Mouse (Mus musculus) G1E (cell line): Measurements from ENCODE around the gene Runx2. TPM values are rescaled to one million over a fixed set of nuclear protein-coding genes. Genes with fewer than 3 reads are reported as not detected.

ENCODE experiments used
- ATAC-seq: 2 replicates; pipeline ENCODE4 v1.8.0; 2016; ENCODE audit warnings: mild to moderate bottlenecking; ENCODE audit not compliant: insufficient number of reproducible peaks, poor library complexity, low FRiP score, severe bottlenecking; ENCODE audit errors: extremely low read depth
- DNase-seq: peaks from one replicate; pipeline ENCODE4 v3.0.0; 2012; ENCODE audit warnings: low spot score
- H3K27me3 ChIP-seq: 2 replicates; pipeline ENCODE4 v1.6.1; 2012; ENCODE audit warnings: mild to moderate bottlenecking, low read length, inconsistent platforms; ENCODE audit not compliant: insufficient read depth
- H3K36me3 ChIP-seq: replicated peaks from 2 replicates; pipeline ENCODE3; 2012; ENCODE audit warnings: mild to moderate bottlenecking, inconsistent platforms
- H3K4me1 ChIP-seq: 2 replicates; pipeline ENCODE4 v1.6.1; 2012; ENCODE audit warnings: low read depth, low read length, inconsistent platforms, mixed read lengths; ENCODE audit not compliant: insufficient read depth
- H3K4me3 ChIP-seq: 2 replicates; pipeline ENCODE4 v1.5.1; 2012; ENCODE audit warnings: low read depth, mild to moderate bottlenecking, inconsistent platforms, low read length, moderate library complexity, mixed read lengths
- H3K9me3 ChIP-seq: replicated peaks from 2 replicates; pipeline ENCODE4 v1.6.1; 2012; ENCODE audit warnings: inconsistent platforms
- CTCF ChIP-seq: IDR thresholded peaks from 2 replicates; pipeline ENCODE4 v1.5.1; 2012; ENCODE audit warnings: low read depth, low read length, inconsistent platforms, mixed read lengths
- GATA1 ChIP-seq: IDR thresholded peaks from 2 replicates; pipeline ENCODE4 v1.6.1; 2012; ENCODE audit warnings: borderline replicate concordance, low read length, inconsistent platforms, mixed read lengths
- GATA2 ChIP-seq: IDR thresholded peaks from 2 replicates; pipeline ENCODE4 v1.6.1; 2012; ENCODE audit warnings: low read depth, low read length, inconsistent platforms, borderline replicate concordance
- POLR2AphosphoS5 ChIP-seq: IDR thresholded peaks from 2 replicates; pipeline ENCODE4 v1.6.1; 2012; ENCODE audit warnings: low read depth, low read length, inconsistent platforms; ENCODE audit not compliant: insufficient replicate concordance
- TAL1 ChIP-seq: conservative IDR thresholded peaks from 2 replicates; pipeline ENCODE4 v1.6.1; 2012; ENCODE audit warnings: low read depth, low read length, inconsistent platforms, mixed read lengths
- polyA plus RNA-seq: library from polyadenylated mRNA; stranded (reverse); fragments of >175 nt; gene quantifications from 2 replicates; pipeline ENCODE4 v1.2.3, GENCODE M21; 2012
- total RNA-seq, 2 experiments: library from RNA; stranded (forward) in 1 of 2; stranded (reverse) in 1 of 2; fragments of 200-1000 nt in 1 of 2; fragments of >200 nt in 1 of 2; fragmentation: Nextera tagmentation in 1 of 2; gene quantifications; 2 replicates each; pipeline ENCODE4 v1.2.3; 2014 to 2017

Gene Runx2
- total and polyA plus RNA-seq, 3 experiments: 0.05 to 2.0 (median 0.05) TPM

GRCm38 (mm10) chr17:44612002-44612401, 202.6 kb downstream of the Runx2 start:
- TF ChIP-seq GATA2 (no peak), GATA1 (no peak), CTCF (no peak), TAL1 (no peak), POLR2AphosphoS5 (no peak)
- Histone ChIP-seq H3K36me3 (no peaks in the 10 kb centered on the region), H3K4me3 (no peak overlapping the region), H3K9me3 (peaks cover 48% of the 10 kb centered on the region), H3K4me1 (no peaks in the 10 kb centered on the region), H3K27me3 (no peaks in the 10 kb centered on the region)
- ATAC-seq (no peak), DNase-seq (no peak)

- Histone ChIP-seq H3K27me3 (no peaks in the 10 kb centered on the region), H3K36me3 (no peaks in the 10 kb centered on the region), H3K9me3 (peaks cover 48% of the 10 kb centered on the region), H3K4me3 (no peak overlapping the region), H3K4me1 (no peaks in the 10 kb centered on the region)
- no peak for DNase-seq
- TF ChIP-seq GATA1 (no peak), GATA2 (no peak), CTCF (no peak), POLR2AphosphoS5 (no peak), TAL1 (no peak)
- no peak for ATAC-seq
These were observed 203.1 kb downstream of the Runx2 start for GRCm38 (mm10) chr17:44611543-44611942.

GRCm38 (mm10) chr17:44610828-44611227, 203.8 kb downstream of the Runx2 start:
- H3K36me3 ChIP-seq: no peaks in the 10 kb centered on the region
- no peak overlapping the region for H3K4me3 ChIP-seq
- ATAC-seq (no peak), DNase-seq (no peak)
- peaks cover 53% of the 10 kb centered on the region for H3K9me3 ChIP-seq
- H3K27me3 ChIP-seq: no peaks in the 10 kb centered on the region
- no peaks in the 10 kb centered on the region for H3K4me1 ChIP-seq
- TF ChIP-seq GATA1 (no peak), POLR2AphosphoS5 (no peak), CTCF (no peak), GATA2 (no peak), TAL1 (no peak)

- peaks cover 55% of the 10 kb centered on the region for H3K9me3 ChIP-seq
- ATAC-seq: no peak
- H3K36me3 ChIP-seq: no peaks in the 10 kb centered on the region
- no peaks in the 10 kb centered on the region for H3K27me3 ChIP-seq
- TF ChIP-seq GATA1: no peak
- H3K4me1 ChIP-seq: no peaks in the 10 kb centered on the region
- no peak overlapping the region for H3K4me3 ChIP-seq
- DNase-seq: no peak
These were observed 204.5 kb downstream of the Runx2 start for GRCm38 (mm10) chr17:44609897-44610641.

GRCm38 (mm10) chr17:44609356-44609755, 205.2 kb downstream of the Runx2 start:
- Histone ChIP-seq H3K4me3 (no peak overlapping the region), H3K27me3 (no peaks in the 10 kb centered on the region), H3K4me1 (no peaks in the 10 kb centered on the region), H3K9me3 (peaks cover 52% of the 10 kb centered on the region), H3K36me3 (no peaks in the 10 kb centered on the region)
- no peak for TF ChIP-seq CTCF
- no peak for TF ChIP-seq GATA2
- TF ChIP-seq GATA1: no peak
- no peak for TF ChIP-seq POLR2AphosphoS5
- TF ChIP-seq TAL1: no peak
- ATAC-seq (no peak), DNase-seq (no peak)

- DNase-seq (no peak), ATAC-seq (no peak)
- no peaks in the 10 kb centered on the region for H3K36me3 ChIP-seq
- H3K4me3 ChIP-seq: no peak overlapping the region
- H3K9me3 ChIP-seq: peaks cover 48% of the 10 kb centered on the region
- no peaks in the 10 kb centered on the region for H3K4me1 ChIP-seq
- H3K27me3 ChIP-seq: no peaks in the 10 kb centered on the region
- TF ChIP-seq GATA2 (no peak), CTCF (no peak), TAL1 (no peak), POLR2AphosphoS5 (no peak), GATA1 (no peak)
These were observed 205.7 kb downstream of the Runx2 start for GRCm38 (mm10) chr17:44608907-44609306.

- ATAC-seq: no peak
- Histone ChIP-seq H3K9me3 (peaks cover 45% of the 10 kb centered on the region), H3K36me3 (no peaks in the 10 kb centered on the region), H3K27me3 (no peaks in the 10 kb centered on the region), H3K4me3 (no peak overlapping the region), H3K4me1 (no peaks in the 10 kb centered on the region)
- no peak for DNase-seq
- TF ChIP-seq GATA1 (no peak), POLR2AphosphoS5 (no peak), GATA2 (no peak), TAL1 (no peak), CTCF (no peak)
These were observed 207.2 kb downstream of the Runx2 start for GRCm38 (mm10) chr17:44607383-44607782.
